Mouse (Mus musculus) CD8-positive naive resting alpha-beta T cell, adult 2 months (primary cell): ENCODE measurements around the gene Tle2.

Experiments used
- DNase-seq, 2 experiments: peaks; one replicate each; pipeline ENCODE4 v3.0.0; 2022; ENCODE audit warnings: low read depth in 2 of 2, low spot score in 2 of 2

Gene Tle2

DNA sequence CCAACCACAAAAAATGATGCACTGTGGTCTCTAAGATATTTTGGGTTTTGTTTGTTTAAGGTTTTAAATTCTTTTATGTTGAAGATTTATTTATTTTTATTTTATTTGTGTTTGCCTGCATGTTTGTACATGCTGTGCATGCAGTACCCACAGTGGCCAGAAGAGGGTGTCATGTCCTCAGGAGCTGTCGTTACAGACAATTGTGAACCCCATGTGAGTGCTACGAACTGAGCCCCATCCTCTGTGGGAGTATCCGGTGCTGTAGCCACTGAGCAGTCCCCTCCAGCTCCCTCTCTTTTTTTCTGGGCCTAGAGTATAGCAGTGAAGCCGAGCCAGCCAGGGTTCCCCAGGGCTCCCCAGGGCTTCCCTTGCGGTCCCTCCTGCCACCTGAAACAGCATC lies 21.1 kb upstream of the Tle2 start:
- DNase-seq, result peak; percentile 46 to 63

GRCm38 (mm10) chr10:81553807-81554755 lies 20.3 kb upstream of the Tle2 start:
- DNase-seq, result no peak

- peak in 1 of 2 experiments; percentile 28 for DNase-seq
These were observed 18.1 kb upstream of the Tle2 start for GRCm38 (mm10) chr10:81556282-81556681.

- no peak for DNase-seq
These were observed 16.9 kb upstream of the Tle2 start for GRCm38 (mm10) chr10:81557491-81557890.

DNA sequence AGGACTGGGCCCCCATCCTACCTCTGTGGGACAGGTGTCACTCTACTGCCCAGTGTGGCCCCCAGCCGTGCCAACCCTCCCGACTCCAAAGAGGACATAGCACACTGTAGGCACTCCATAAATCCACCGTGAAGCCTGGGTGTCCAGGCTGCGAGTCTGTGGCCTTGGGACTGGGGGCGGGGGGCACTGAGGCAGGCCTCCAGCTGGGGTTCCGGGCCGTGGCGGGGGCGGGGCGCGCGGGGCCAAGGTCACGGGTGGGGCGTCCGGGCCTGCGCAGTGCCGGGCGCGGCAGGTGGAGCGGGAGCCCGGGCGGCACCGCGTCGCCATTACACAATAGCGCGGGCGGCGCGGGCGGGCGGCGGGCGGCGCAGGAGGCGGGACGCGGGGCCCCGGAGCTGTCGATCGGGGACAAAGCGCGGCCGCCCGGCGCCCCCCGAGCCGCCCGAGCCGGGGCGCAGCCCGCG lies 15.2 kb upstream of the Tle2 start, which contains the start of gene Aes:
Gene Aes, plus strand, starts transcription at position 326 of the 464 bp plus-strand sequence.
- peak; percentile 48 to 58 for DNase-seq

DNA sequence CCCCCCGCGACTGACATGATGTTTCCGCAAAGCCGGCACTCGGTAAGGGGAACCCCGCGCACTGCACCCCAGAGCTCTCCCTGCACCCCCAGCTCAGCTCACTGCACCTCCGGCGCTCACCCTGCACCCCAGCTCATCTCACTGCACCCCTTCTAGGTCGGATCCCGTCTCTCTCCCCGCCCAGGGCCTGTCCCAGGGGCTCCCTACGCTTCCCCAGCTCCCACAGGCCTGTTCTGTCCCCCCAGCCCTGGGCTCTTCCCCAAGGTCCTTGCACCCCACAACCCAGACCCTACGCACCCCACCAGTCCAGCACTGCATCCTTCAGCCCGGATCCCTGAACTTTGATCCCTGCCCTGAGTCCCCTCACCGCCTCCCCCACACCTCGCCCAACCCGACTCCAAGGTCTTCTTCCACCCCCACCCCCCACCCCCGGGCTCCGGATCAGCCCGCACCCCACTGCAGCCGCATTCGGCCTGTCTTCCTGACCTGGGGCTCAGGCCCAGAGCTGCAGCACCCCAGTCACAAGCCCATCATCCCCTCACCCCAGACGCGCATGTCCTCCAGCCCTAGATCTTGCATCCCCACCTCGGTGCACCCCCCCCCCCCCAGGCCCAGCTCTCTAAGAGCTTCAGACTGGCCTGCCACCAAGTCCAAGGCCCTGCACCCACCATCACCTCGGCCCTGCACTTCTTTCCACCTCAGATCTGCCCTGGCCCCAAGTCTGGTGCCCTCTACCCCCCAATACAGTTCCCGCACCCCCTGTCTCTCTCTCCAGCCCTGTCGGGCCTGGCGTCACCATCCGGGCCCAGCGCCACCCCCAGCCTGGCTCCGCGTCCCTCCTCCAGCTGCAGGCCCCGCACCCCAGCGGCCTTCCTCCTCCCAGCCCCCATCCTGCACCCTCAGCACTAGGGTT lies 14.5 kb upstream of the Tle2 start:
- peak; percentile 31 to 52 for DNase-seq

DNA sequence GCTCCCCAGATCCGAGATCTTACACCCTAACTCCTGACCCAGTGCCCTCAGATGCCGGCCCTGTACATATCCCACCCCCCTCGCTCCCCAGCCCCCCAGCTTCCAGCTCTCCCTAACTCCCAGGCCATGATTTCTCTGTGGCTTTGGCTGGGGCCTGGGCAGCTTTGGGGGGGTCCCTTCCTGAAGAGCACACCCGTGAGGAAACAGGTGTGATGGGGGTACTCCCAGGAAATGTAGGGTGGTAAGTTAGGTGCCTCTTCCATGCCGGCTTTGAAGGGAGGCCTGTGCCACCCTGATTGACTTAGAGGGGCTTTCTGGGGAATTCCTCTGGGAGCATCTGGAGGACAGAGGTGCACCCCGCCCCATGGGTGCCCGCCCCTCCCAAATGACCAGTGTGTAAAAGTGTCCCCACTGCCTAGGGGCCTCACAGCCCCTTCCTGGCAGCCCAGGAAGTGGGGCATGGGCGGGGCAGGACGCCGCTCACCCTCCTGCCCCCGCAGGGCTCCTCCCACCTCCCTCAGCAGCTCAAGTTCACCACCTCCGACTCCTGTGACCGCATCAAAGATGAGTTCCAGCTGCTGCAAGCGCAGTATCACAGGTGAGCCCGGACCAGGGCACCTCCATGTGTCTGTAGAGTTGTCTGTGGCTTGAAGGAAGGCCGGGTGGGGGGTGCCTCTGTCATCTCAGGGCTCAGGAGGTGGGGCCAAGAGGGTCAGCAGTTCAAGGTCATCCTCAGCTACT lies 13.5 kb upstream of the Tle2 start:
- DNase-seq, result peak; percentile 79 to 86

DNA sequence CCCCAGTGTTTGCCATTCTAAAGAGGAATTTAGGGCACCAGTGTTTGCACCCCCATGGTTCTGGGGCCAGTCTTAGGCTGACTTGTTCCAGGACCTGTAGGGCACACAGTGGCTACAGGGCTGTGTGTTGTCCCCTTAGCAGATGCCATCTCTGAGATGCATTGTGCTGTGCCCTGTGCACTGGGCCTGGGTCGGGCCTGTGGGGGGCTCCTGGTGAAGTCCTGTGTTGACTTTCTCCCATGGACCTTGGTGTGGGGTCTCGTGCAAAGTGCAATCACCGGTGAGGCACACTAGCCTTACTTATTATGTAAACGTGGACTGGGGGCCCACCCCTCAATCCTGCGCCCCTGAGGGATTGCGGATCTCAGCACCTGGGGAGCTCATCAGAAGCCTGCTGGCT lies 11.9 kb upstream of the Tle2 start:
- no peak for DNase-seq

DNA sequence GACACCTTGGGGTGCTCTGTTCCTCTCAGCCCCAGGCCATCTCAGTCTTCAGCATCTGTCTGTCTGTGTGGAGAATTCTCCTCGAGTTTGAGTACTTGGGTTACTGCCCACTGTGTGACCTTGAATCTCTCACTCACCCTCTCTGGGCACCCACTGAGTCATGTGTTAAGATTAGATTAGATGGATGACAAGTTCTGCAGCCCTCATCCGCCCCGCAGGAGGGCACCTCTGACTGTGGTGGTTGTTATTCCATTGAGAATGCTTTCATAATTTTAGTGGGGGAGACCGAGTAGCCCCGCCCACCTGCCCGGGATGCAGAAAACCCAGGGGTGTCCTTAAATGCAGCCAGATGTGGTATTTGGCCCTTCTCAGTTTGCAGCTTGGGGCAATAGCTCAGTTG lies 10.9 kb upstream of the Tle2 start:
- no peak for DNase-seq

GRCm38 (mm10) chr10:81564216-81564615 lies 10.1 kb upstream of the Tle2 start:
- no peak for DNase-seq

DNA sequence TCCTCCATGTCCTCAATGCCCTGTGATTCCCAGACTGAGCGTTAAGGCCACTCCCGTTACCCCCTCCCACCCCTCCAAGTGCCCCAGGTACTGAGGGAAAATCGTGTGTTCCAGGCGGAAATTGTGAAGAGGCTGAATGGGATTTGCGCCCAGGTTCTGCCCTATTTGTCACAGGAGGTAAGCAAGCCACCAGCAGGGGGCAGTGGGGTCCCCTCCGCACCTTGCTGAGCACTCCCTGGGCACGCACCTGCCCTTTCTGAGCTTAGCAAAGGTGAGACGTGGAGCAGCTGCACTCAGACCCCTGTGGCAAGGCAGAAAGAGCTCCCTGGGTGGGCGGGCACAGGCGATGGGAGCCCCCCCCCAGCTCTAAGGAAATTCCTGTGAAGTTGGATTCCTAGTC lies 9.6 kb upstream of the Tle2 start:
- DNase-seq, result peak; percentile 60 to 73

GRCm38 (mm10) chr10:81565257-81566228 lies 8.8 kb upstream of the Tle2 start:
- no peak for DNase-seq

GRCm38 (mm10) chr10:81568381-81569191 lies 5.8 kb upstream of the Tle2 start:
- DNase-seq, result no peak

DNA sequence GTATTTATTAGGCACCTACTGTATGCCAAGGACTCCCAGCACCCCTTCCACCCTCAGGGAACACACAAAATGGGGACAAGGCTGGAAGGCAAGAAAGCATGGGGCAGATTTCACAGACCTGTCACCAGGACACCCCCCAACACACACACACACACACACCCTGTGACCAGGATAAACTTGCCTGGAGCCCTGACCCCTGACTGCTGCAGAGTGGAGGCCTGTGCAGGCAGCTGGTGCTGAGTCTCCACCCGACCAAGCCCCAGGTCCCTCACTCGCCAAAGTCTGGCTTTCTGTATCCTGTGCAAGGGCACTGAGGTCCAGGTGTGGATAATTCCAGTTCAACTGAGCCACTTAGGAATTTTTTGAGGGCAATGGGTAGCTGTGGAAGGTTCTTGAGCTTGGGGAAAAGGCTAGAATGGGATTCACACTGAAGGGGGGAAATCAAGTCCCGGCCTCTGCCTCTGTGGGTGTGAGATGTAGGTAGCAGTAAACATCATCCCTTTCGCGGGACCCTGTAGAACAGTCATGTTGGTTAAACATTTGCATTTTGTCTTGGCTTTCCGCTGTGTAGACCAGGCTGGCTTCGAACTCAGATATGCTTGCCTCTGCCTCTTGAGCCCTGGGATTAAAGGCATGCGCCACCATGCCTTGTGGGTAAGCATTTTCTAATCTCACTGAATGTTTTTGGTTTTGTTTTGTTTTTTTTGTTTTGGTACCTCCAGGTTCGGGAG lies 4.7 kb upstream of the Tle2 start:
- no peak for DNase-seq

DNA sequence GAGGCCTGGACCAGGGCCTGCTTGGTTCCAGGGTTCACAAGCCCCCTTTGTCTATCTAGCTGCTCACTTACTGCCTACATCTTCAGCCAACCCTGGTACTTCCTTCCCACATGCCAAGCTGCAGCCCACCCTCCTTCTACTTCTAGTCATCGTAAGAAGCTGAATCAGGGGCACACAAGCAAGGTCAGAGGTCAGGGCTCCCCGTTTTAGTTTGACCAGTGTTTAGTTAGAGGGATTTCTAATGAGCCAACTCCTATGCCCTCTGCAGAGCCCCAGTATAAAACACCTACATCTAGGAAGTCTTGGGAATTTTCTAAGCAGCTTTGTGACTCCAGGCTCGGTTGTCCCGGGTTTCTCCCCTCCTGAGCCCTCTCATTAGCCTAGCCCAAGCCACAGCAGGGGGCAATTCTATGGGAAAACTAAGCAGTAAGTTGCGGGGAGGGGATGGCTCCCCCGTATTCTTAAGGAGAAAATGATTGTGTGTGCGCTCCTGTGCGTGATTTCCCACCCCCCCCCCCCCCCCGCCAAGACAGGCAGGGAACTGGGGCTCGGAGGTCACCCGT lies 4.0 kb upstream of the Tle2 start:
- DNase-seq, result no peak

DNA sequence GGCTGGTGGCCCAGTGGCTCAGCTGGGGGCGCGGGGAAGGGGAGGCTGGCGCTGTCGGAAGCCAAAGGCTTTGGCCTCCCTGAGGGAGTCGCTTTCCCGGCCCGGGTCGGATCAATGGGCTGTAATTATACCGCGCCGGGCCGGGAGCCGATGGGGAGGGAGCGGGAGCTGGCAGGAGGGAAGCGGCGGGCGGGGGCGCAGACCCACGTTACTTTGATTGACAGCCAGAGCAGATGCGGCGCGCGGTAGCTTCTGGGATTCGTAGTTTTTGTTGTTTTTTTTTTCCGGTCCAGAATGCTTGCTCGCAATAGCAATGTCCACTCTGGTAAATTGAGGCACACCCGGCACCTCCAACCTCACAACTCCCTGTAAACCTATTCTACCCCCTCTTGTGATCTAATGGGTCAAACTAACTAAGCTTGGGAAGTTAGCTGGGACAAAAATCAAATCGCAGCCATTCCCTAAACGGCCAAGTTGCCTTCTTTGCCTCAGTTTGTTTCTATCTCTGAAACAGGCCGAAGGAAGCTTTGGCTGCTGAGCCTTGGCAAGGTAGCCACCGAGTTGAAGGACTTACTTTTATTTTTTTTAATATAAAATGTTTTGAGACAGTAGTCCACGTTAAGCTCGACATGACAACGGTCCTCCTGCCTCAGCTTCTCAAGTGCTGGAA lies 3.4 kb upstream of the Tle2 start:
- peak; percentile 51 to 58 for DNase-seq

DNA sequence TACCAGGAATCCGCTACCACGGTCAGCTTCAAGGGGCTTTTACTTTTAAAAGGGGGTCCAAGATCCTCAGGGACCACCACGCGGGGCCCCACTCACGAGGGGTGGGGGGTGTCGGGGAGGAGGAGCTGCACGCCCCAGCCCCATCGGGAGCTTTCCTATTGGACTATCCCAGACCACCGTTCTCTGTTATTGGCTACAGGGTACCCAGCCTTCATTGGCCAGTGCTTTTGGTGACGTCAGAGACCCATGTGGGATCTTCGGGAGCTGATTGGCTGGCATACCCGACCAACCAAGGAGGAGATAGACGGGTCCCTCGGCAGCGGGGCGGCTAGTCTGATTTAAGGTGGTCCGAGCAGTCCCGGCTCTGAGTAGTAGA lies 2.9 kb upstream of the Tle2 start:
- peak; percentile 81 to 82 for DNase-seq
